Mouse (Mus musculus) WW6 (cell line): ENCODE measurements at regions not wholly inside any gene's neighbourhood (a gene's known extent, or its start where the extent isn't known, plus 50 kb on each side); places are given as distances from the start of the nearest gene placed in this dataset.

ENCODE experiments used
- DNase-seq: peaks from one replicate; pipeline ENCODE4 v3.0.0-alpha.2; 2013; ENCODE audit warnings: low read depth, low spot score

DNA sequence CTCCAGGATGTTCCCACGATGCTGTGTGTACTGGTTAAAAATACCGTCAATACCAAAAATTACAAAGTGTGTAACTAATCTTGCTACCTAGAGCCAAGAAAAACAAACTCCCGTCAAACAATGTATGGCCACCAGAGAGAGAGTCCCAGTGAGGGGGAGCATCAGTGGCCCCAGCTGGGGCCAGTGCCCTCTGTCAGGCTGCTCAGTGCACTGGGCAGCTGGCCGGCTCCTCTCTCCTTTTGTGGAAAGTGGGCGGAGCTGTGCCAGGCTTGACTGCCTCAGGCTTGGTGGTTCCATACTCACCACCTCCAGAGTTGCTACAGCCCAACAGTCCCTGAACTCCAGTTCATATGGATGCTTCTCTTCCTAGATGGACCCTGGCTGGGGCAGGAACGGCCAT is 53.8 kb upstream of the Sept5 start:
- no peak for DNase-seq

DNA sequence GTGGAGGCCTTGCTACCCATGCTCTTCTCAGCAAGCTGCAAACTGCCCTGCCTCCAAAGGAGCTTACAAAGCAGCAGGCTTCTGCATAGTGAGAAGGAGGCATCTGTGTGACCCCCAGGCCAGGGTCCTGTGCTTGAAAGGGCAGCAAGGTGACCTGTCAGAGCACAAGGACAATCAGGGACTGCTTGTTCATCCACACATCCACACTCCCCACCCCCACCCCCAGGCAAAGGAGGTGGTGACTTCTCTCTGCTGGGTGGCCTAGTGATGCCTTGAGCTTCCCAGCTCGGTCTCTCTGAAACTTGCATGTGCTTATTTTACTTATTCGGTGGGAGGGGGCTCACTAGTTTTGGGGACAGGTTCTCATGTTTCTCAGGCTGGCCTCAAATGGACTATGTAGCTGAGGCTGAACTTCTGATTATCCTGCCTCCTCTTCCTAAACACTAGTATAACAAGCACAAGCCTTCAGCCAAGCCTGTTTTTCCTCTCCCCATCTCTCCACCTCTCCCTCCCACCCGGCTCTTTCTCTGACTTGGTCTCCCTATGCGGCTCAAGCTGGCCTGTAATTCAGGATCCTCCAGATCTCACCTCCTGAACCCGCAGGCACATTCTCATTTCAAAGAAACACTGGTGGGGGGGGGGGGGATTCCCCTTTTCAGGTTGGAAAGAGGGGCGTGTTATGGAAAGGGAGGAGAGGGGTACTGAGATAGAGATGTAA is 56.4 kb upstream of the Sept5 start:
- no peak for DNase-seq

GRCm38 (mm10) chr16:18686916-18687315 is 57.2 kb upstream of the Sept5 start:
- DNase-seq = no peak

DNA sequence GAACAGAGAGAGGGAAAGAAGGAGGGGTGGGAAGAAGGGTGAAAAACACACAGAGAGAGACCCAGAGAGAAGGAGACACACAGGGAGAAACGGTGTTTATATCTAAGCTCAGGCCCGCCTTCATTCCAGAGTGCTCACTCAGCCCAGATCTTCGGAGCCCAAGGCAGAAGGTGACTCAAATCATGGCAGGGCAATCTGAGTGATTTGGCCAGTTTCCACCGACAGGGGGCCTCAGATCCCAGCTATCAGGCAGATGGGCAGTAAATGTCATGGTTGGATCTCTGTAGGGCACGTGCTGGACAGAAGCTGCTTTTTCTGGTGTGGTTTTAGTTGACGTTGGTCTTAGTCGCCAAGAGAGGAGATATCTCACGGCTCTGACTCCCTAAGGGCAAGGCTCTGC is 57.6 kb upstream of the Sept5 start:
- DNase-seq = no peak

DNA sequence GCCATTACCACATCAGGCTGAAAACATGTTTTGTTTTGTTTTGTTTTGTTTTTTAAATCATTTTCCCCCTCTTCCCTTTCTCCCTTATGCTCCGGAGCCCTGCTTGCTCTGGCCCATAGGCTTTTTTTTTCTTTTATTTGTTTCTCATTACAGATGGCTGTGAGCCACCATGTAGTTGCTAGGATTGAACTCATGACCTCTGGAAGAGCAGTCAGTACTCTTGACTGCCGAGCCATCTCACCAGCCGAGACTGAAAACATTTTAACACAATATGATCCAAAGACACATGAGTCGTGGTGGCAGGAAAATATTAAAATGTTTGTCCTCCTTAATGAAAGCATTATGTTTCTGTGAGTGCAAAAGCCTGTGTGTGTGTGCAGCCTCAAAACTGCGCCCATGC is 65.8 kb upstream of the Sept5 start:
- no peak for DNase-seq

DNA sequence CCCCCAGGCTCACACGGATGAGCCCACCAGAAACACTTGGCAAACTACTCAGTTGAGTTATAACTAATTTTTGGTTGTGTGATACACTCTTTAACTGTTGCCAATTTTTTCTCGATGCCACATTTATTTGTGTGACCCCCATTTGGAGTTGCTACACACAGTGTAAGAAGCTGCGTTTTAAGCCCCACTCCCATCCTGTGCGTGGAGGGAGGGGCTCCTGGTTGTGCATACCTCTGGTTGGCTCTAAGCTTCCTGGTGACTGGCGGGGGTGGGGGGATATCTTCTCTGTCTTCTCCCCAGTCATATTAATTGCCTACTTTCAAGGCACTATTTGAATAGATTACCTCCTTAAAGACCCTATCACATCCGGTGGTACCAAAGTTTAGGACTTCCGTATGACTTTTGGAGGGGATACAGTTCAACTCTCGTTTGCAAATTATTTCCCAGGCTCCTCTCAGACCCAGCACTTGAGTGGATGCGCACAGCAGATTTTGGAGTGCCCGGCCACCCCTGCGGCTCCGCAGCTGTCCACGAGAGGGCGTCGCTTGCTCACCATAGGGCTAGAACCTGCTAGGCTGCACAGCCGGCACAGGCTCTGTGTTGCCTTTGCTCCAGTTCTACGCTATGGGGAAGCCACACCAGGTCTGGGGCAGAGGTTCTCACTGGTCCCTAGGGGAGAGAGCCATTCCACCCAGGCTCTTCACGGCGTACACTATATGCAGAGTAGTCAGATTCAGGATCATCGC is 66.5 kb upstream of the Sept5 start:
- peak; percentile 77 for DNase-seq

- no peak for DNase-seq
Measured at GRCm38 (mm10) chr16:18696820-18697168, 67.0 kb upstream of the Sept5 start.

GRCm38 (mm10) chr16:18704126-18704525 is 72.5 kb upstream of the Cldn5 start:
- no peak for DNase-seq

DNA sequence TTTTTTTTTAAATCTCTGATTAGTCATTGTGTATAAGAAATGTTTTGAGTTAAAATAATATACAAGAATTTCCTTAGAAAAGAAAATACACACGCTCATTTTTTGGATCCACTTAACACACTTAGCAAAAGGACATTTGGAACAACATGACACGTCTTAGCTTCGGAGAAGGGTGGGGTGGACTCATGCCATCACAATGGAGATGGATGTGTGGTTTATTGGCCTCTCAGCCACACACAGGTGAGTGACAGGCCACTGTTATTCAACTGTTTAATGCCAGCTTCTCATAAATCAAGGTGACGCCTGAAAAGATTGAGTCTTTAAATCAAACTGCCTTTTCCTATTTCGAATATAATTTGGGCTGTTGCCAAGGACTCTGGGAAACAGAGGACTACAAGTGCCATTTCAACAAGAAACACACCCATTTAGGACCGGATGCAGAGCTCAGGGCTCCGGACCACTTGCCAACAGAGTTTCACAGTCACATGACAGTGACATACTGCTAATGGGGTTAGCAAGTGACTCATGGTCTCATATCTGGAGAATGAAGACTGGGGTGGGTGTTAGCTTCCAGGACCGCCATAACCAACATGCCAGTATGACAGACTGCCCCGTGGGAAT is 71.5 kb upstream of the Cldn5 start:
- no peak for DNase-seq

DNA sequence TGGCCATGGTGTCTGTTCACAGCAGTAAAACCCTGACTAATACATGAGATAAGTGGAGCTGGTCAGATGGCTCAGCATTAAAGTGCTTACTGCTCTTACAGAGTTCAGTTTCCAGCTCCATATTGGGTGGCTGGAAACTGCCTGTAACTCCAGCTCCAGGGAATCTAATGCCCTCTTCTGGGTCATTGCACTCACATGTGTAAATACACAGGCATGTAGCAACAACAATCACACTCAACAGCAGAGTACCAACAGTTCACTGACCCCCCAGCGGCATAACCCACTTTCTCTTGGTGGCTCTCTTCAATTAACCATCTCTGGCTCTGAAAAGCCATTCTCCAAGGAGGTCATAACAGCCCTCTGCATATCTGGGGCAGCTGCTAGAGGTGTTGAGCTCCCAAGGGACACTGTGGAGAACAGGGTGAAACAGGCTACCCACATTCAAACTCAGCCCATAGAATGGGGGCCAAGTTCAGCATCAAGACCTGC is 65.0 kb upstream of the Cldn5 start:
- DNase-seq = no peak

DNA sequence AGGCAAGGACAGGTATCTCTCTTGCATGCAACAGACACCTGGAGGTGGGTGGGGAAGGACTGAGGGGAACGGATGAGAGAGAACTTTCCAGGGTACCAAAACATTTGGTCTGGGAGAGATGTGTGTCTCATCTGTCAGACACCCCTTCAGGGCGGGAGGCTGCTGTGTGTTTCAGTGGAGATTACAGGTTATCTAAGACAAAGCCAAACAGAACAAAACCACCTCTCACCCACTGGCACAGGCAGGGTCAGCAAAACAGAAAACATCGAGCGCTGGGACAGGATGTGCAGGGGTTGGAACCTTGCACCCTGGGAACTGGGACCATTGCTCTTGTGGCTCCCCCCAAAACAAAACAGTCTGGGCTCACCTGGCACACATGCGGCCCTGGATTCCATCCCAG is 63.6 kb upstream of the Cldn5 start:
- no peak for DNase-seq

GRCm38 (mm10) chr16:18715381-18715780 is 61.3 kb upstream of the Cldn5 start:
- DNase-seq = no peak

GRCm38 (mm10) chr16:18718040-18718439 is 58.6 kb upstream of the Cldn5 start:
- no peak for DNase-seq

GRCm38 (mm10) chr16:18720433-18721233 is 56.0 kb upstream of the Cldn5 start:
- no peak for DNase-seq

- DNase-seq = no peak
Measured at GRCm38 (mm10) chr16:18723186-18723843, 53.3 kb upstream of the Cldn5 start.

DNA sequence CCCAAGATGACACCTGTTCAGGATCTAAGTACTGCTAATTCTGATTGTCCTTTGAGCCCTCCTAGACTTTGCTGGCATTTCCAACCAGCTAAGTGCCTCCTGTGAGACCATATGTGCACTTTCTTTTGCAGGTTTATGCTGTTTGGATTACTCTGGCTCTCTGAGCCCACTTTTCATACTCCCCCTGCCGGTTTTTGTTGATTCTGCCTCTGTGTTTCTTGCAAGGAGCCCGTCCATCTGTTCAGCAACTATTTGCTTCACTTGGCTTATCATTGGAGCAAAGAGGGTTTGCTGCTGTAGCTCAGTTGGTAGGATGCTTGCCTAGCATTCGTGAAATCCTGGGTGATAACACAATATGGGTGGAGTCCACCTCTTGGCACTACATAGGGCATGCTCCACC is 52.8 kb upstream of the Cldn5 start:
- DNase-seq = no peak

DNA sequence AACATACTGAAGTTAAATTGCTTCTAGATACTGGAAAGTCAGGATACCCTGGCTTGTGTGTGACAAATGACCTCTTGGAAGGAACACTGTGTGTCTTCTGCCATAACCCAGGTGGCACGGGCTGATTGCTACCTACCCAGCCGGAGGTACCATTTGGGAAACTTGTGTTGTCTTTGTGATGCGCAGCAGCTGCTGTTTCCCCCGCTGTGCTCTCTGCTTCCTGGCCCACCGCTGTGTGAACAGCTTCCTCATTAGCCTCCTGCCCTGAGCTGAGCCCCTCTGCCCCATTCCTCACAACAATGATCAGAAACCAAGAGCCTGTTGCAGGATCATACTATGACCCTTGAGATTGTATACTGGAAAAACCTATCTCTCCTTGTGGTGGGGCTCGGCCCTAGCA is 51.9 kb upstream of the Cldn5 start:
- no peak for DNase-seq
